Mouse (Mus musculus): Measurements from ENCODE around the gene Ccnd2. TPM values are rescaled to one million over a fixed set of nuclear protein-coding genes. Genes with fewer than 3 reads are reported as not detected.

Ccnd2 gene
- total and polyA plus RNA-seq, 3 experiments = 46.2 to 139 (median 132) TPM

DNA sequence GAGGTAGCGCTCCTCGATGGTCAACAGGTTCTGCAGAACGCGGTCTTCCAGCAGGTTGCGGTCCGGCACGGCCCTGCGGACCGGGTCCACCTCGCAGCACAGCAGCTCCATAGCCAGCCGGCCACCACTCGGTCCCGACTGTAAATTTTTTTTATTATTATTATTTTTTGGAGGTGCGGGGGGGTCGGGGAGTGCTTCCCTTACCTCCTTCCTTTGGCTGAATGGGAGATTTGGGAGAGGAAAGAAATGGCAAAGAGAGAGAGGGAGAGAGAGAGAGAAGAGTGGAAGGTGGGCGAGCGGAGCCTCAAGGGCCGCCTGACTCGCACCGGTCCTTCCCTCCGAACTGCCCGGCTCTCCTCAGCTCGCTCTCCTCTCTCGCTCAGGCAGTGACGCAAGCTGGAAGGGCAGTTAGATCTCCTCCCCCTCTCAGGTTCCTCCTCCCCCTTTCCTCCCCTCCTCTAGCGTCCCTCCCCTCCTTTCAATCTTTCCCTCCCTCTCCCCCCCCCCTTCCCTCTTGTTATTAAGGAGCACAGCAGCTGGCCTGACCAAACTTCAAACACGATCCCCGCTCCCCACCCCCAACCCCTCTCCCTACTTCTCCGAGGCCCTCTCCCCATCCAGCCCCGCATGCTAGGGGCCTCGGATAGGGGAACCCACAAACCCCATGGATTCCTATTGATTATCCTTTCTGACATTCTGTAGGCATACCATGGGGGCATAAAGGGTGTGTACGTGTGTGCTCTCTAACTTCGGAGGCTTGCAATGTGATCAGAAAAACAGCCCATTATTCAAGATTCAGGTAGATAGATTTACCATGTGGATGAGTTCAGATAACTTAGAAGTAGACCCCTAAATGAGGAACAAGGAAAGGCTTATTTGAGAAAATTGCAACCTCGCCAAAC is 1.1 kb downstream of the Ccnd2 start:
- peak; percentile 81 to 85 for DNase-seq
- Histone ChIP-seq H3K79me2 (replicated peaks; ENCODE audit: control insufficient read depth, insufficient read depth, low read length) (no peaks in the 10 kb centered on the region), H3K4me3 (peak overlapping the region; percentile 89), H3K9ac (ENCODE audit: low read depth, low read length) (peak overlapping the region; percentile 88), H3K4me1 (ENCODE audit: control insufficient read depth, insufficient read depth, low read length) (no peaks in the 10 kb centered on the region), H3K36me3 (ENCODE audit: control insufficient read depth, insufficient read depth, low read length) (no peaks in the 10 kb centered on the region), H3K27ac (peak overlapping the region; percentile 95), H3K27me3 (ENCODE audit: control insufficient read depth, insufficient read depth, low read length) (no peaks in the 10 kb centered on the region)
- under 1% methylated on average over 32 of the region's 34 CpGs for WGBS
- TF ChIP-seq POLR2A (IDR thresholded peaks at IDR 0.05; ENCODE audit: insufficient read depth, low read depth, low read length) (peak; percentile 99), CTCF (IDR thresholded peaks at IDR 0.05) (no peak), EP300 (IDR thresholded peaks at IDR 0.05; ENCODE audit: insufficient read depth, low read depth, low read length) (peak; percentile 74; the same call in 1 of the 2 replicates)
- intact Hi-C loops (cut with DNase I) = no loop called here

DNA sequence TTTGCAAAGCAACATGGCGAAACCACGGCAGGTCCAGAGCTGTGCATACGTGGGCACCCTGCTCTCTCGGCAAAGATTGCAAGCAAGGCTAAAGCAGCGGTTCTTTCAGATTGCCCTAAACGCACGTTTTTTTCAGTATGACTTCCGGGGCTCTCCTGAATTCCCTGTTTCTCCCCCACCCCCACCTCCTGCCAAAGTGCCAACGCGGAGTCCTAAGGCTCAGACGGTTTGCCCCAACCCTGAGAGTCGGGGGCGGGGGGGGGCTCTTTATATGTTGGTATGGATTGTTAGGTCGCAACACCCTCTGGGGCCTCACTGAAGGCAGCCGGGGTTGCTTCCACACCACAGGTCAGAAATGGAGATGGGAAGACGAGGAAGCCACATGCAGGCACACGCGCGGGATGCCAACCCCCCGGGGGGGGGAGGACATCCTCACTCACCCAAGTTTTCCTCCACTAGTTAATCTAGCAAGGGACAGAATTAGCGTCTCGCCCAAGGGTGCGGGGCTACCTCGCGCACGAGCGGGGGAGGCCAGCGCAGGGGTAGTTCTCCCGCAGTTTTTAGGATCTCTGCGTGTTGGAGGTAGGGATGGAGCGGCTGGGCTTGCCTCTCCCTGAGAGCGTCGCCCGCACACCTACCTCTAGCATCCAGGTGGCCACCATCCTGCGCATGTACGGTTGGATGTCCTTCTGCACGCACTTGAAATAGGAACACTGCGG is 1.9 kb downstream of the Ccnd2 start:
- no peaks in the 10 kb centered on the region for H3K4me1 ChIP-seq (ENCODE audit: control insufficient read depth, insufficient read depth, low read length)

DNA sequence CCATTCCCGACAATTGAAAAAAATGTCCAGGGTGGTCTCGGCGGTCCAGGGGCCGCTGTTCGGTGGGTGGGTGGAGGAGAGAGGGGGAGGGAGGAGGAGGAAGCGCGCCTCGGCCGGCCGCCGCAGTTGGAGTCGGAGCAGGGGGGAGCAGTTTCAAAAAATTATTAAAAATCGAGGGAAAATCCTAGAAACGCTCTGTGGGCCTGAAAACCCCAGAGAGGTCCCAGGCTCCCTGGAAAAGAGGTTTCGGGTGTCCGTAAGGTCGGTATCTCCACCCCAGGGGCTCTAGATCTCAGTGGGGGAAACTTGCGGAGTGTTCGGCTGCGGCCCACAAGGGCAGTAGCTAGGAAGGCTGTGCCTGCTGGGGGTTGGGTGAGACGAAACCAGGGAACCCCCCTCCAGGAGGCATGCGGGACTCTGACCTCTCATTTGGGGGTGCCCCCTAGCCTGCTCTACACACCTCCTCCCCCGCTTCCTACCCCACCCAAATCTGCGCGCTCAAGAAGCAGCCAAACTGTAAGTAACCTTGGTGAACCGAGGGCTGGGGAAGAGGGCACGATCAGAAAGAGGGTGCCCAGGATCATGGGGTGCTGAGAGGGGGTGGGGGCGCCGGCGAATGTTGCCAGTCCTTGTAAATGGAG is 2.6 kb downstream of the Ccnd2 start:
- peak overlapping the region; percentile 95 for H3K27ac ChIP-seq
- peak; percentile 63 to 72 for DNase-seq
- no peaks in the 10 kb centered on the region for H3K4me1 ChIP-seq (ENCODE audit: control insufficient read depth, insufficient read depth, low read length)
- intact Hi-C loops (cut with DNase I) = loop anchor here (2.0 kb wide), 1 partner anchor 297 kb away; the partner anchor contains the start of gene Parp11
- H3K9ac ChIP-seq (ENCODE audit: low read depth, low read length) = peak overlapping the region; percentile 88
- H3K36me3 ChIP-seq (ENCODE audit: control insufficient read depth, insufficient read depth, low read length) = no peaks in the 10 kb centered on the region
- H3K27me3 ChIP-seq (ENCODE audit: control insufficient read depth, insufficient read depth, low read length) = no peaks in the 10 kb centered on the region
- H3K4me3 ChIP-seq = peak overlapping the region; percentile 89
- no peak for TF ChIP-seq EP300 (IDR thresholded peaks at IDR 0.05; ENCODE audit: insufficient read depth, low read depth, low read length)
- 0 out of 2 replicates have a peak, but pooled peaks have one; percentile 1 for TF ChIP-seq CTCF (IDR thresholded peaks at IDR 0.05)
- WGBS = under 1% methylated on average over 30 of the region's 30 CpGs
- no peaks in the 10 kb centered on the region for H3K79me2 ChIP-seq (replicated peaks; ENCODE audit: control insufficient read depth, insufficient read depth, low read length)

More for the DNA sequence above, 1.9 kb downstream of the Ccnd2 start:
- Histone ChIP-seq H3K79me2 (replicated peaks; ENCODE audit: control insufficient read depth, insufficient read depth, low read length) (no peaks in the 10 kb centered on the region), H3K27me3 (ENCODE audit: control insufficient read depth, insufficient read depth, low read length) (no peaks in the 10 kb centered on the region), H3K9ac (ENCODE audit: low read depth, low read length) (peak overlapping the region; percentile 88), H3K36me3 (ENCODE audit: control insufficient read depth, insufficient read depth, low read length) (no peaks in the 10 kb centered on the region), H3K27ac (peak overlapping the region; percentile 95), H3K4me3 (peak overlapping the region; percentile 89)
- TF ChIP-seq CTCF (IDR thresholded peaks at IDR 0.05) (no peak), EP300 (IDR thresholded peaks at IDR 0.05; ENCODE audit: insufficient read depth, low read depth, low read length) (no peak), POLR2A (IDR thresholded peaks at IDR 0.05; ENCODE audit: insufficient read depth, low read depth, low read length) (no peak)
- WGBS = under 1% methylated on average over 38 of the region's 38 CpGs
- DNase-seq = peak; percentile 50 to 60
- intact Hi-C loops (cut with DNase I) = loop anchor here (2.0 kb wide), 1 partner anchor 297 kb away; the partner anchor contains the start of gene Parp11

DNA sequence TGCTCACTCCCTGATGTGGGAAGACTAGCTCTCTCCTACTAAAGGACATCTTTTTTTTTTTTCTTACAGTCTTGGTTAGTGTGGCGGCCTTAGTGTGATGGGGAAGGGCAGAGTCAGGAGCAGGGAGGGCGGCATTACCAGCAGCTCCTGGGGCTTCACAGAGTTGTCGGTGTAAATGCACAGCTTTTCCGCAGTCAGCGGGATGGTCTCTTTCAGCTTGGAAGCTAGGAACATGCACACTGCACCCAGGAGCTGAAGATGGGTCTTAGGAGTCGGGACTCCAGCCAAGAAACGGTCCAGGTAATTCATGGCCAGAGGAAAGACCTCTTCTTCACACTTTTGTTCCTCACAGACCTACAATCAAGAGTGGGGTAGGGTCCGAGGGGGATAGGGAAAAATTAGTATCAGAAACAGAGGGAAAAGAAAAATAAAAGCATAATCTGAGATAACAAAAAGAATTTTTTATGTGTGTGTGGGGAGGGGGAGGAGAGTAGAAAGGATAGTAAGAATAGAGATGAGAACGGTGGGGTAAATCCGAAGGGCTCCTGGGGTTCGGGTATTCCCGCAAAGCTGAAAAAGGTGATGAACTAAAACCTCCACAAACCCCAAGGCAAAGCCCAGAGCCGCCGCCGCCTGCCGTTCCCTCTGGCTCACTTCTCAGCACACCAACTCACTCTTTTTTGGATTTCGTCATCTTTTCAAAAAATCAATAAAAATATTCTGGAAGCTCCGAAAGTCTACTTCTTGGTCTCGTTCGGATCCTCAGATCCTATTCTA is 3.3 kb downstream of the Ccnd2 start:
- TF ChIP-seq POLR2A (IDR thresholded peaks at IDR 0.05; ENCODE audit: insufficient read depth, low read depth, low read length) (no peak), EP300 (IDR thresholded peaks at IDR 0.05; ENCODE audit: insufficient read depth, low read depth, low read length) (no peak), CTCF (IDR thresholded peaks at IDR 0.05) (peak; percentile 26; the same call in 1 of the 2 replicates)
- peak in 1 of 2 experiments; percentile 49 for DNase-seq
- WGBS = 29% methylated on average over 20 of the region's 20 CpGs
- Histone ChIP-seq H3K27me3 (ENCODE audit: control insufficient read depth, insufficient read depth, low read length) (no peaks in the 10 kb centered on the region), H3K9ac (ENCODE audit: low read depth, low read length) (peak overlapping the region; percentile 88), H3K4me3 (peak overlapping the region; percentile 89), H3K79me2 (replicated peaks; ENCODE audit: control insufficient read depth, insufficient read depth, low read length) (no peaks in the 10 kb centered on the region), H3K27ac (peak overlapping the region; percentile 95), H3K4me1 (ENCODE audit: control insufficient read depth, insufficient read depth, low read length) (no peaks in the 10 kb centered on the region), H3K36me3 (ENCODE audit: control insufficient read depth, insufficient read depth, low read length) (no peaks in the 10 kb centered on the region)
- intact Hi-C loops (cut with DNase I) = loop anchor here (2.0 kb wide), 1 partner anchor 298 kb away; the partner anchor contains the start of gene Parp11

DNA sequence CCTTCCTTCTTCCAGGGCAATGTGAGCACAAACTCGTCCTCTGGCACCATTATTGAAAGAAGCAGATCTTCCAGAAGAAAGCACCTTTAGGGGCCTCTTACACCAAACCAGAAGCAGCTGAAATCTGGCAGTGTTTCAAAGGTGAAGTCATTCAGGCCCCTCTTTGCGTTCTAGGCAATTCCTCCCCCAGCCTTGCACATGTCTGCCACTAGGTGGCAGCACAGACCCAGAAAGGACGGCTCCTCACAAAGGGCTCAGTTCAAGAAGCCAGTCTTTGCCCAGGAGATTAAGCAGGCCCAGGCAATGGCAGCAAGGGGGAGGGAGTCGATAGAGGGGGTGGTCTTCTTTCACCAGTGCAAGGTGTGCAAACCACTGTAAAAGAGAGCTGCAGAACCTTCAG is 4.3 kb downstream of the Ccnd2 start:
- H3K9ac ChIP-seq (ENCODE audit: low read depth, low read length) = no peak overlapping the region
- H3K36me3 ChIP-seq (ENCODE audit: control insufficient read depth, insufficient read depth, low read length) = no peaks in the 10 kb centered on the region
- intact Hi-C loops (cut with DNase I) = loop anchor here (1.0 to 2.0 kb wide), 4 partner anchors 125 to 299 kb away; partner anchors contain the start of gene Parp11
- DNase-seq = peak; percentile 87 to 88
- H3K27ac ChIP-seq = no peak overlapping the region
- TF ChIP-seq CTCF (IDR thresholded peaks at IDR 0.05) (no peak; the same call in none of the 2 replicates), EP300 (IDR thresholded peaks at IDR 0.05; ENCODE audit: insufficient read depth, low read depth, low read length) (peak; percentile 95)
- H3K4me3 ChIP-seq = no peak overlapping the region
- no peaks in the 10 kb centered on the region for H3K27me3 ChIP-seq (ENCODE audit: control insufficient read depth, insufficient read depth, low read length)
- 0% methylated on average over 4 of the region's 4 CpGs for WGBS
- no peaks in the 10 kb centered on the region for H3K4me1 ChIP-seq (ENCODE audit: control insufficient read depth, insufficient read depth, low read length)
- no peaks in the 10 kb centered on the region for H3K79me2 ChIP-seq (replicated peaks; ENCODE audit: control insufficient read depth, insufficient read depth, low read length)
